Comparison of ENCODE assay signal across 8 mouse cellular contexts in the genomic region with DNA sequence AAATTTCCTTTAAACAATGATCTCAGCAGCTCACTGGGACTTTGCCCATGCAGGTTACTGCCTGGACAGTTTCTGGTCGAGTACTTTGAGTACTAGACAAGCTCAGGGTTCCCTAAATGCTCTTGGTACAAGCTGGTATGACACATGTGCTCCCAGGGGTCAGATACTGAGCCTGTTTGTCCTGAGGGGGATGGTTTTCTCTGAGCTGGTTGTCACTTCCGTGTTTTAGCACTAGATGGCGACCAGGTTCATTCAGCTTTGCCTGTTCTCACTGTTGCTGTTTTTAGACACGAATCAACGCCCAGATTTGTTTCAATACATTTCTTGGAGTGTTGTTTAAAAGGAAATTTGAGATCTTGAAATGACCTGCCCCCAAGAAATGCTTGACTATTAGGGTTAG. TPM values are rescaled to one million over a fixed set of nuclear protein-coding genes. Genes with fewer than 3 reads are reported as not detected.
DNase-seq lines count a peak whose midpoint lies in the region; TF ChIP-seq lines count a peak whose summit lies in the region.

No protein-coding gene starts in this region.

- peaks cover 9% of the 10 kb centered on the region for H3K36me3 ChIP-seq in C2C12 (ENCODE audit: control insufficient read depth, insufficient read depth)
- no peaks in the 10 kb centered on the region for H3K36me3 ChIP-seq in spleen, adult 2 months (ENCODE audit: control insufficient read depth, insufficient read depth, low read length)

- peak; percentile 17 for TF ChIP-seq CTCF in C2C12 (IDR thresholded peaks at IDR 0.05; ENCODE audit: control insufficient read depth, insufficient read depth, insufficient read length)
- TF ChIP-seq CTCF in bone marrow, adult 2 months (IDR thresholded peaks at IDR 0.05; ENCODE audit: control insufficient read depth, insufficient read depth, low read length), result peak; percentile 29; the same call in 1 of the 2 replicates
- peak; percentile 31; the same call in 1 of the 2 replicates for TF ChIP-seq CTCF in spleen, adult 2 months (IDR thresholded peaks at IDR 0.05; ENCODE audit: extremely low read depth, insufficient read depth, insufficient read length, insufficient replicate concordance)

- peaks cover 35% of the 10 kb centered on the region for H3K79me2 ChIP-seq in C2C12 (ENCODE audit: control insufficient read depth, insufficient read depth)

- H3K4me3 ChIP-seq in C2C12 (ENCODE audit: insufficient read depth, poor library complexity, severe bottlenecking), result no peak overlapping the region
- H3K4me3 ChIP-seq in bone marrow, adult 2 months (replicated peaks; ENCODE audit: control insufficient read depth, low read depth, low read length), result no peak overlapping the region
- no peak overlapping the region for H3K4me3 ChIP-seq in spleen, adult 2 months (ENCODE audit: extremely low read depth, insufficient read depth, insufficient read length)

- H3ac ChIP-seq in C2C12 (ENCODE audit: control insufficient read depth, insufficient read length, low read depth), result no peak overlapping the region

- TF ChIP-seq POLR2A in bone marrow, adult 2 months (IDR thresholded peaks at IDR 0.05; ENCODE audit: borderline replicate concordance, control insufficient read depth, low read depth, low read length), result no peak
- no peak for TF ChIP-seq POLR2A in spleen, adult 2 months (IDR thresholded peaks at IDR 0.05; ENCODE audit: low read depth, low read length)

- WGBS in bone marrow, adult 2 months, result under 1% methylated on average over 5 of the region's 5 CpGs
- WGBS in spleen, adult 2 months, result 2% methylated on average over 5 of the region's 5 CpGs

- H3K79me3 ChIP-seq in C2C12 (ENCODE audit: low read depth), result peaks cover 16% of the 10 kb centered on the region

- no peak overlapping the region for H3K27ac ChIP-seq in bone marrow, adult 2 months (ENCODE audit: control insufficient read depth, insufficient read depth, low read depth, low read length, poor library complexity)
- no peak overlapping the region for H3K27ac ChIP-seq in spleen, adult 2 months (ENCODE audit: insufficient read depth, low read length)

- no peaks in the 10 kb centered on the region for H3K27me3 ChIP-seq in C2C12 (ENCODE audit: control insufficient read depth, insufficient read depth, insufficient read length)
- H3K27me3 ChIP-seq in spleen, adult 2 months (ENCODE audit: control insufficient read depth, insufficient read depth, low read length), result no peaks in the 10 kb centered on the region

- intact Hi-C loops in gastrocnemius, postnatal 36 days (cut with DNase I), result loop anchor here (5.0 to 10.0 kb wide), 2 partner anchors 610 to 698 kb away; no protein-coding TSS in a partner anchor

- peak; percentile 30 for DNase-seq in gastrocnemius, adult 18-20 months (ENCODE audit: low spot score)
- DNase-seq in gastrocnemius, postnatal 36 days, result no peak
- DNase-seq in frontal cortex, postnatal 10 days (ENCODE audit: low spot score in 2 of 2), result peak; percentile 22 to 41
- DNase-seq in kidney, postnatal 4 days, result peak; percentile 65 to 69
- peak; percentile 41 for DNase-seq in lung, postnatal 25 days (ENCODE audit: low spot score)
- peak; percentile 40 for DNase-seq in spleen, adult 2 months (ENCODE audit: low read depth in 1 of 2, low spot score in 2 of 2)

- H3K4me1 ChIP-seq in bone marrow, adult 2 months (ENCODE audit: control insufficient read depth, insufficient read depth, low read length), result no peaks in the 10 kb centered on the region
- H3K4me1 ChIP-seq in spleen, adult 2 months (ENCODE audit: control insufficient read depth, insufficient read depth, insufficient read length), result no peaks in the 10 kb centered on the region; the same call in none of the 2 replicates

TF ChIP-seq in C2C12, 6 proteins besides CTCF, POLR2A, EP300 and RAD21:
- no peak for TF ChIP-seq FOSL1 (IDR thresholded peaks at IDR 0.05; ENCODE audit: insufficient read depth, low read length, poor library complexity, severe bottlenecking)
- TF ChIP-seq CEBPB (IDR thresholded peaks at IDR 0.05; ENCODE audit: low read depth), result no peak
- TF ChIP-seq MYOD1 (IDR thresholded peaks at IDR 0.05; ENCODE audit: control insufficient read depth, insufficient read length, low read depth), result no peak
- no peak for TF ChIP-seq MAX (IDR thresholded peaks at IDR 0.05)

RNA-seq across cellular contexts. Expression of a gene that starts 2.6 kb away (rescaled TPM):
- total RNA-seq in gastrocnemius, adult 18-20 months (2021), result 10 to 100 TPM; 56.0 to 69.1 TPM
- total RNA-seq in gastrocnemius, postnatal 36 days (2021), result 10 to 100 TPM; 60.7 to 68.4 TPM
- polyA plus RNA-seq in C2C12 (2012; fragmentation: generic; extraction: Trizol), result 49.4 TPM
- 34.8 and 59.1 TPM in 2 replicates for polyA plus RNA-seq in bone marrow, adult 2 months (2011; ENCODE audit: insufficient read depth, insufficient read length, low replicate concordance, missing spikeins)
- 11.8 and 13.9 TPM in 2 replicates for polyA plus RNA-seq in spleen, adult 2 months (2012; rRNA removed)

Comparison
In these comparisons a context has a peak if more than half of its experiments do, and no peak if none do; other contexts are left out.
1. DNase-seq: peak in gastrocnemius, adult 18-20 months (single experiment), frontal cortex, postnatal 10 days (2 of 2), kidney, postnatal 4 days (2 of 2), lung, postnatal 25 days (single experiment) and spleen, adult 2 months (2 of 2); none in gastrocnemius, postnatal 36 days (0 of 2).
2. Peak in every context shown above with its lines, with median percentiles within 50 percentile points of each other: CTCF ChIP-seq.